Mouse (Mus musculus) thymus, postnatal 25 days (tissue): ENCODE results near the gene Vtn.
A peak's percentile ranks its signal among the peaks of the same experiment; 100 is the strongest.

Experiments
- DNase-seq: peaks from one replicate; pipeline ENCODE4 v3.0.0; 2022

Gene Vtn

DNA sequence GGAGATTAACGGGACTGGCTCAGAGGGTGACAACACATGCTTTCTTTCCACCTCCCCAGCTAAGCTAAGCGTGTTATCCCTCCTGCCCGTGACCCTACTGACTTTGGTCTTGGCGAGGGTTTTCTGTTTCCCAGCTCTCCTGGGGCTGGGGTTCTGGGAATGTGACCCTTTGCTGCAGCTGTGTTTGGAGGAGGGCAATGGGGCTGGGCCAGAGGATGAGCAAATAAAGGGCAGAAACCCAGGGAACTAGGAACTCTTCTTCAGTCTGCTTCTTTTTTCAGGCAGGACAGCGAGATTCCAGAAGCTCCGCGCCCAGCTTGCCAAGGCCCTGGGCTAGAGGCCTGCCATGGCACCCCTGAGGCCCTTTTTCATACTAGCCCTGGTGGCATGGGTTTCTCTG, at the start of gene Vtn:
TSS of gene Vtn (plus strand) at position 88 of the 400 bp plus-strand sequence.
- DNase-seq = no peak

DNA sequence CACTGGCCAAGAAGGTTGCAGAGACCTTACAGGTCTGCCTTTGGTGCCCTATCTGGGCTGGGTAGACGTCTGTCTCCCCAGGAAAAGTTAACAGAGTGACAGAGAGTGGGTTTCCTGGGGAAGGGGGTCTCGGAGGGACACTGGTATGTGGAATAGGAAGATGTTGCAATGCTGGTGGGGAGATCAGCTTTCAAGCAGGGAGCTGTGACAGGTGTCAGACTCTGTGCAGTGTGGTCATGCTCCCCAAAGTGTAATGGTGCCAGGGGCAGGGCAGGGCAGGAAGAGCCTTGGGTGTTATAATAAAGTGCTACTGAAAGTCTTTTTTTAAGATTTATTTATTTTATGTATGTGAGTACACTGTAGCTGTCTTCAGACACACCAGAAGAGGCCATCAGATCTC, 48.6 kb upstream of the Vtn start:
- DNase-seq = no peak

DNA sequence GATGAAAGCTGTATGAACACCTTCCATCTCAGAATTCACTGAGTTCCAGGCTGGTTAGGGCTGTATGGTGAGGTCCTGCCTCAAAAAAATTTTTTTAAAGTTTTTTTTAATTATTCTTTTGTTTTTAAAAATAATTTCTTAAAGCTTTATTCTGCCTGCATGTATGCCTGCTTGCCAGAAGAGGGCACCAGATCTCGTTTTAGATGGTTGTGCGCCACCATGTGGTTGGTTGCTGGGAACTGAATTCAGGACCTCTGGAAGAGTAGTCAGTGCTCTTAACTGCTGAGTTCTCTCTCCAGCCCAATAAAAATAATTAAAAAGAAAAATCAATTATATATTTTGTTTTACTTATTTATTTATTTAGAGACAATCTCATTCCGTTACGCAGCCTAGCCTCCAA, 45.2 kb upstream of the Vtn start:
- peak; percentile 72 for DNase-seq

- no peak for DNase-seq
These were observed 44.6 kb upstream of the Vtn start for GRCm38 (mm10) chr11:78454276-78454675.

GRCm38 (mm10) chr11:78455308-78455707, 43.6 kb upstream of the Vtn start:
- DNase-seq = peak; percentile 44

DNA sequence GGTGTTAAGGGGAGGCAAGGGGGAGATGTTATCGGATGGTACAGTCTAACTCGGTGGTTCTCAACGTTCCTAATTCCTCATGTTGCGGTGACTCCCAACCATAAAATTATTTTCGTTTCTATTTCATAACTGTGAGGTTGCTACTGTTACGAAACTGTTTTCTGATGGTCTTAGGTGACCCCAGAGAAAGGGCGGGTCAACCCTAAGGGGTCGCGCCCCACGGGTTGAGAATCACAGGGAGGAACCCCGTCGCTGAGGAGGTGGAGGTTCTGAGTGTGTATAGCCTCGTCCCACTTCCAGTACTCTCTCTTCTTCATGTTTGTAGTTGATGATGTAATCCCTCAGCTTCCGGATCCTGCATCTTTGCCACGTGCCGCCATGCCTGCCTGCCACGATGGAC, 40.2 kb upstream of the Vtn start:
- DNase-seq = no peak

GRCm38 (mm10) chr11:78461894-78462293, 37.0 kb upstream of the Vtn start:
- no peak for DNase-seq

DNA sequence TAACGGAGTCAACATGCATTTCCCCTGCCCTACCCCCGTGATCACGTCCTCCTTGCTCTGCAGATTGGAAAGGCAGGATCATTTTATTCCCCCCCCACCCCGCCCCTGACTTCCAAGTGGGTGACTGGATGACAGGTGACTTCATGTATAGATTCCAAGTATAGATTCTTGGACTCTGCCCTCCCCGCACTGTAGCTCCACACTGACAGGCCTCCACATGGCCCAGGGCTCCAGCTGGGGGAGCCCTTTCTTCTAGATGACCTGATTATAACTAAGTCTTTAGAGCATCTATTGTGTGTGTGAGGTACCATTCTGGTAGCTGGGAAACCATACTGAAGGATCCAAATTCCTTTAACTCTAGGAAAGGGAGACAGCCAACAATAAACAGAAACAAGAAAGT, 36.2 kb upstream of the Vtn start:
- no peak for DNase-seq

DNA sequence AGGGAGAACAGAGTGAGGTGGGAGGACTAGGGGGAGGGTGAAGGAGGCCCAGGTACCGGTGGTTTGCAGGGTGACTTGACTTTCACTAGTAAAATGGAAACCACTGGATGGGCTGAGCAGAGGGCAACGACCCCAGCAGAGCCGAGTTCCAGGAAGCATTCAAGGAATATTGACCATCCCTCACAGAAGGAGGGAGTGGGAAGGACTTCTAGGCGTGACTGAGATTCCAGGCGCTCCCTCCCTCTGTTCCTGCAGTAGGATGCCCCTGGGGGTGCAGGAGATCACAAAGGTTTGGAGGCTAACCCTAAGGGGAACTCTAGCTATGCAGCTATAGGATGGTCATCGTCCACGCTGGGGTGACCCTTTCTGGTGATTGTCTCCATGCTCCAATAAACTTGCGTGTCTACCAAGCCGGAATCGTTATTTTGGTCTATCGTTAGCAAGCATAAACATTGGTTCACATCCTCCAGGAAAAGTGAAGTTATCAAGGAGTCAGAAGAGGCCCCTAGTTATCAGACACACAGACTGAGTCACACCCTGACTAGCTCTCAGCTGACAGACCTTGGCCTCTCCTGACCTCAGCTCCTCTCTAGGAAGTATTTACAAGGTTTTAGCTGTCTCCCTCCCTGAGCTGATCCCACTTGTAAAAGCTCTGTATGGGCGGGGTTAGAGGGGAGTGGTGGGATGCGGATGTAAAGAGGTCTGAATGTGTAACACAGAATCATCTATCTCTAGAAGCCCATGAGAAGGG, 35.4 kb upstream of the Vtn start:
- DNase-seq = no peak

- no peak for DNase-seq
These were observed 33.8 kb upstream of the Vtn start for GRCm38 (mm10) chr11:78465116-78465515.

DNA sequence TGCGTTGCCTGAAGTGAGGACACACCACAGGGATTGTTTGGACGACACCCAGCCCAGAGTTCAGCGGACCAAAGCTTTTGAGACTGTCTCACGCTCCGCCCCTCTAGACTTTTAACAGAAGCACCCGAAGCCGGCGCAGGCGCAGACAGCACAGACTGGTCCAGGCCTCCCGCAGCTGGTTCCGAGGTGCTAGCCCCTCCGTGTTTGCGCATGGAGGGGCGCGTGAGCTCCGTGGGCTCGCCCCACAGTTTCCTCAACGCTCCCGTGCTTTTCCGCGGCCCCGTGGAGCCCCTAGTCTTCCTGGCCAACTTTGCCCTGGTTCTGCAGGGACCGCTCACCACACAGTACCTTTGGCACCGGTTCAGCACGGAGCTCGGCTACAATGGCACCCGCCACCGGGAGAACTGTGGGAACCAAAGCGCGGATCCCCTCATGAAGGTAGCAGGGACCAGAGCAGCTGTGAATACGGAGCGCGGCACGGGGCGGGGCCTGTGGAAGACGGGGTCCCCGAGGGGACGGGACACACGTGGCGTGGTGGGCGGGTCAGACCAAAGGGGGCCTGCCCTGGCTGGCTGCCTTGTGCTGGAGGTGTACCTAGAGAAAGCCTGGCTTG, 33.2 kb upstream of the Vtn start, which contains the start of gene Slc46a1:
TSS of gene Slc46a1 (plus strand) at position 130 of the 613 bp plus-strand sequence.
- DNase-seq = peak; percentile 72

DNA sequence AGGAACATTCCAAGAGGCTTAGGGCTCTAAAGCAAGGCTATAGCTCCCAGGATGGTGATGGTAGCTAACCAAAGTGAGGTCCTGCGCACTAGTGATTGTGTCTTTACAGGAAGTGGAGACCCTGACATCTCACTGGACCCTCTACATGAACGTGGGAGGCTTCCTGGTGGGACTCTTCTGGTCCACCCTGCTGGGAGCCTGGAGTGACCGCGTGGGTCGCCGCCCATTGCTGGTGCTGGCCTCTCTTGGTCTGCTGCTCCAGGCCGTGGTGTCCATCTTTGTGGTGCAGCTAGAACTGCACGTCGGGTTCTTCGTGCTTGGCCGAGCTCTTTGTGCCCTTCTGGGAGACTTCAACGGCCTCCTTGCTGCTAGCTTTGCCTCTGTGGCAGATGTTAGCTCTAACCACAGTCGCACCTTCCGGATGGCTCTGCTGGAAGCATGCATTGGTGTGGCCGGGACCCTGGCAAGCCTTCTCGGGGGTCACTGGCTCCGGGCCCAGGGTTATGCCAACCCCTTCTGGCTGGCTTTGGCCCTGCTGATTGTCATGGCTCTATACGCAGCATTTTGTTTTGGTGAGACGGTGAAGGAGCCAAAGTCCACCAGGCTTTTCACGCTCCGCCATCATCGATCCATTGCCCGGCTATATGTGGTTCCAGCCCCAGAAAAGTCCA, 32.5 kb upstream of the Vtn start:
- DNase-seq = no peak

- DNase-seq = no peak
These were observed 31.4 kb upstream of the Vtn start for GRCm38 (mm10) chr11:78467515-78467914.

DNA sequence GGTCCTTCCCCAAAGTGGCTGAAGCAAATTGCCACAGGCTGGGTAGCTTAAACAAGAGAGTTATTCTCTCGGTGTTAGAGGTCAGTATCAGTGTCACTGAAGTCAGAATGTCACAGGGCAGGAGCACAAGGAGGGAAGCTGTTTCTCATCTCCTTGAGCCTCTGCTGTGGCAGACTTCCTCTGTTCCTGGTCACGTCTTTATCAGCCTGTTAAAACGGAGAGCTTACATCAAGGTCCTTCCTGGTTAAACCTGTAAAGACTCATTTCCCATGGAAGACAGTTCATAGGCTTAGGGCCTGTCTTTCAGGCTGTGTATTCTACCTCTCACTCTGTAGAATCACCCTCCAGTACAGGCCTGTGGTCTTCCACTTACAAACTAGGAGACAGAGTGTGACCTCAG, 31.0 kb upstream of the Vtn start:
- no peak for DNase-seq

- DNase-seq = no peak
These were observed 27.4 kb upstream of the Vtn start for GRCm38 (mm10) chr11:78471326-78472103.

GRCm38 (mm10) chr11:78475289-78475688, 23.6 kb upstream of the Vtn start:
- no peak for DNase-seq

GRCm38 (mm10) chr11:78483639-78484038, 15.3 kb upstream of the Vtn start:
- no peak for DNase-seq

DNA sequence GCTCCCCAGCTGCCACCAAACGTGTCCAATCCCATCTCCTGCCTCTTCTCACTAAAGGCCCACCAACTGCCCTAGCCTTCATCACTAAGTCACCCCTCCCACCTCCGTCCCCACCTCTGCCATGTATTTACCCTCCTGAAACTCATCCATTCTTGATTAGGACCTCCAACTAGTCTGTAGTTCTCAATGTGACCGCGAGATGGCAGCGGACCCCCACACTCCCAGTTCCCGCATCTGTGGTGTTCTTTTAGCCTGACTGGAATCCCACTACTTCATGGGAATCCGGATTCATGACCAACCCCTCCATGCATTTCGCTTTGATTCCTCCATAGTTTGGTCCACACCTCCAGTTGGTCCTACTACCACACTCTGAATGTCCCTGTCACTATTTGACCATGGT, 10.7 kb upstream of the Vtn start:
- DNase-seq = peak; percentile 65

DNA sequence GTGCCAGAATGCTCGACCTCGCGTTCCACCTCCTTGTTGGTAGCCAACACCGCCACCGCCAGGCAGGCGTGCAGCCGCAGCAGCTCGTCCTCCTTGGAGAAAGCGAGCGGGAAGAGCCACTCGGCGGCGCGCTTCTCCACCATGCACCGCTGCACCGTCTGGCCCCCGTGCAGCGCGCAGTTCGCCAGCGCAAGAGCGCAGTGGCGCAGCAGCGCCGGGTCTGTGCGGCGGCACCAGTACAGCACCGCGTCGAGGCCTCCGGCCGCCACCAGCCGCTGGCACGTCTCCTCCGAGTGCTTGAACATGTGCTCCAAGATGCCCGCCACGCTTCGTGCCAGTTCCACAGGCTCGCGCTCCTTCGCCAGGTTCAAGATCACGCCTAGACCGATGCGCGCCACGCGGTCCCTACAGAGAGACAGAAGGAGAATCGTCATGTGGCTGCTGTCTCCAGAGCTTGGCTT, 8.1 kb upstream of the Vtn start:
- DNase-seq = peak; percentile 22

GRCm38 (mm10) chr11:78495904-78496303, 3.0 kb upstream of the Vtn start:
- DNase-seq = peak; percentile 8

- DNase-seq = no peak
These were observed 1.8 kb upstream of the Vtn start for GRCm38 (mm10) chr11:78497071-78497541.

GRCm38 (mm10) chr11:78497544-78498522, 1.1 kb upstream of the Vtn start, which contains the start of gene Sarm1:
Sarm1 (minus strand) TSS chr11:78497754.
- DNase-seq = peak; percentile 99
